Mouse (Mus musculus): ENCODE data around the gene Lad1. TPM values are rescaled to one million over a fixed set of nuclear protein-coding genes. Genes with fewer than 3 reads are reported as not detected.

Gene Lad1
- polyA plus RNA-seq, 1 experiment from 2014 or later, result 3.7 TPM

DNA sequence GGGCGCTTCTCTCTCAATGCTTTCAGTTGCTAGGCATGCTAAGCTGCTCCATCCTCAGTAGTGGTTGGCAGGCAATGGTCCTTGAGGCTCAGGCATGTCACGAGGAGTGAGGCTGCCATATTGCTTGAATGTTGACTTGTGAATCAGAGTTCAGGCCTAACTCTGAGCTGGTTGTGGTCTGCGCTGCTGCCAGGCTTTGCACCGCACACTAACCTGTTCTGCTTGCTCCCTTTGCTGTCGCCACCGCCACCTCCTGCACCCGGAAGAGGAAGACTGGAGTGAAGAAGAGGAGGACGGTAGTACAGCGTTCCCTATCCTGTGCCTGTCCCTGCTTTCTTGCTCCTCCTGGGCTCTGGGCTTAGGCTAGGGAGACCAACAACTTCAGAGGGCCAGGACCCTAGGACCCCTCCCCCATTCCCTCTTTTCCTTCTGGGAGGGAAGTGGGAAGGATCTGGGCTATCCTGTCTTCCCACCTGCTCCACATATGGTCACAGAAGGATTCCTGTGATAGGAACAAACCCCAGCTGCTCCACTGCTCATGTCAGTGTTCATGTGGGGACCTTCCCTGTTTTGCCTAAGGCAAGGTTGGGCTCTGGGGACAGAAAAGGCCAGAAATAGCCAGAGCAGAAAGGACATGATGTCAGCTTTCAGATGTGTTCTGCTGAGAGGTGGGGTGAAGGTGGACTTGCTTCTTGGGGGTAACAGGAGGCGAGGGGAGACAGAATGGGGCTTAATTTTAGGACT, 25.3 kb downstream of the Lad1 start:
- Histone ChIP-seq H3K4me1 (ENCODE audit: control insufficient read depth, insufficient read depth, low read length) (no peaks in the 10 kb centered on the region), H3K27ac (replicated peaks; ENCODE audit: low read depth, low read length) (no peak overlapping the region)
- no peak for DNase-seq (ENCODE audit: low spot score)

DNA sequence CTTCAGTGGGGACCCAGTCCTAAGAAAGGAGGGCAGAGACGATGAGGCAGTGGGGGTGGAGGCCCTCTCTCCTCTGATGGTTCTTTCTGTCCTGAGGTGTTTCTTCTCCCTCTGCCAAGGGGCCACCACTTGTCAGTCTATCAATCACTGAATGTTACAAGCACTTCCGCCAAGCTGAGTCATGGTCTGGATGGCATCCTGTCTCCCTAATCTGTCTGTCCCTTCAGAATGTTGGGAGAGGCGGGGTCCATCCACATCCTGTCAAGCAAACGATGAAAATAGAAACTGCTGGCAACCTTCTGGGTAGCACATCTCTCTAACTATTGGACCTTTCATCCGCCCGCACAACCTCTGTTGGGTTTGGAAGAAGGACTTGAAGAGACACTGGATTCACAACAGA, 26.1 kb downstream of the Lad1 start:
- no peak for DNase-seq (ENCODE audit: low spot score)
- Histone ChIP-seq H3K36me3 (replicated peaks; ENCODE audit: control insufficient read depth, insufficient read depth, low read depth, low read length) (no peaks in the 10 kb centered on the region), H3K27ac (replicated peaks; ENCODE audit: low read depth, low read length) (no peak overlapping the region), H3K9me3 (replicated peaks; ENCODE audit: control insufficient read depth, low read length) (no peaks in the 10 kb centered on the region), H3K4me1 (ENCODE audit: control insufficient read depth, insufficient read depth, low read length) (no peaks in the 10 kb centered on the region), H3K9ac (replicated peaks; ENCODE audit: low read length) (no peak overlapping the region), H3K4me2 (ENCODE audit: low read depth, low read length) (no peak overlapping the region), H3K4me3 (ENCODE audit: low read depth, low read length) (no peak overlapping the region), H3K27me3 (ENCODE audit: control insufficient read depth, insufficient read depth, low read length) (no peaks in the 10 kb centered on the region)
- no peak for ATAC-seq (replicated peaks; ENCODE audit: insufficient number of reproducible peaks, low FRiP score, low TSS enrichment, low read depth)
- WGBS, result 77% methylated on average over 6 of the region's 6 CpGs

More for the DNA sequence above, 25.3 kb downstream of the Lad1 start:
- H3K9ac ChIP-seq (replicated peaks; ENCODE audit: low read length), result no peak overlapping the region
- no peak overlapping the region for H3K4me3 ChIP-seq (ENCODE audit: low read depth, low read length)
- no peaks in the 10 kb centered on the region for H3K36me3 ChIP-seq (replicated peaks; ENCODE audit: control insufficient read depth, insufficient read depth, low read depth, low read length)
- no peaks in the 10 kb centered on the region for H3K27me3 ChIP-seq (ENCODE audit: control insufficient read depth, insufficient read depth, low read length)
- WGBS, result 81% methylated on average over 10 of the region's 10 CpGs
- no peak for ATAC-seq (replicated peaks; ENCODE audit: insufficient number of reproducible peaks, low FRiP score, low TSS enrichment, low read depth)
- H3K4me2 ChIP-seq (ENCODE audit: low read depth, low read length), result no peak overlapping the region
- no peaks in the 10 kb centered on the region for H3K9me3 ChIP-seq (replicated peaks; ENCODE audit: control insufficient read depth, low read length)

GRCm38 (mm10) chr1:135846632-135847031, 28.2 kb downstream of the Lad1 start:
- ATAC-seq (replicated peaks; ENCODE audit: insufficient number of reproducible peaks, low FRiP score, low TSS enrichment, low read depth) (no peak), DNase-seq (ENCODE audit: low spot score) (no peak)
- Histone ChIP-seq H3K9ac (replicated peaks; ENCODE audit: low read length) (no peak overlapping the region), H3K36me3 (replicated peaks; ENCODE audit: control insufficient read depth, insufficient read depth, low read depth, low read length) (no peaks in the 10 kb centered on the region), H3K9me3 (replicated peaks; ENCODE audit: control insufficient read depth, low read length) (no peaks in the 10 kb centered on the region), H3K27ac (replicated peaks; ENCODE audit: low read depth, low read length) (no peak overlapping the region), H3K27me3 (ENCODE audit: control insufficient read depth, insufficient read depth, low read length) (no peaks in the 10 kb centered on the region), H3K4me2 (ENCODE audit: low read depth, low read length) (no peak overlapping the region), H3K4me3 (ENCODE audit: low read depth, low read length) (no peak overlapping the region), H3K4me1 (ENCODE audit: control insufficient read depth, insufficient read depth, low read length) (no peaks in the 10 kb centered on the region; the same call in 1 of the 2 replicates)
- WGBS, result 82% methylated on average over 5 of the region's 5 CpGs

DNA sequence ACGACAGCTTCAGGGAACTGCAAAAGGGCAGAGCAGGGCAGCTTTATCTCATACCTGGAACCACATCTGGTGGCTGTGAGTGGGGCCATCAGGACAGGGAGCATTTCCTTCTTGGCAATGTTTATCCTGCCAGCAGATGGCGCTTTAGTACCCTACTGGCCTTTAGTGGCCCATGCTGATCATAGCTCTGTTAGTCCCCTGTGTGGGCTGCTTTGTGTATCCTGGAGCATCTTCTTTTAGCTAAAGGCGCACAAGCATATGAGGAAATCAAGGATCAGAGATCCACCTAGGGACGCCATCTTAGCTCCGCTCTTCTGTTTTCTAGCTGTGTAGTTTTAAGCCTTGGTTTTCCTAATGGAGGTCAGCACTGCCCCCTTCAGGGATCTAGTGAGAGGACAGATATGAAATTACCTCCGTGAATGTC, 28.8 kb downstream of the Lad1 start:
- H3K36me3 ChIP-seq (replicated peaks; ENCODE audit: control insufficient read depth, insufficient read depth, low read depth, low read length), result no peaks in the 10 kb centered on the region
- H3K4me3 ChIP-seq (ENCODE audit: low read depth, low read length), result no peak overlapping the region
- DNase-seq (ENCODE audit: low spot score) (peak; percentile 75), ATAC-seq (replicated peaks; ENCODE audit: insufficient number of reproducible peaks, low FRiP score, low TSS enrichment, low read depth) (no peak)
- H3K9ac ChIP-seq (replicated peaks; ENCODE audit: low read length), result no peak overlapping the region
- WGBS, result 30% methylated on average over 6 of the region's 6 CpGs
- H3K4me2 ChIP-seq (ENCODE audit: low read depth, low read length), result no peak overlapping the region
- H3K27ac ChIP-seq (replicated peaks; ENCODE audit: low read depth, low read length), result no peak overlapping the region
- H3K9me3 ChIP-seq (replicated peaks; ENCODE audit: control insufficient read depth, low read length), result no peaks in the 10 kb centered on the region
- no peaks in the 10 kb centered on the region; the same call in 1 of the 2 replicates for H3K4me1 ChIP-seq (ENCODE audit: control insufficient read depth, insufficient read depth, low read length)
- no peaks in the 10 kb centered on the region for H3K27me3 ChIP-seq (ENCODE audit: control insufficient read depth, insufficient read depth, low read length)

- H3K4me3 ChIP-seq (ENCODE audit: low read depth, low read length), result no peak overlapping the region
- H3K4me1 ChIP-seq (ENCODE audit: control insufficient read depth, insufficient read depth, low read length), result no peaks in the 10 kb centered on the region; the same call in 1 of the 2 replicates
- H3K4me2 ChIP-seq (ENCODE audit: low read depth, low read length), result no peak overlapping the region
- H3K27me3 ChIP-seq (ENCODE audit: control insufficient read depth, insufficient read depth, low read length), result no peaks in the 10 kb centered on the region
- no peaks in the 10 kb centered on the region for H3K36me3 ChIP-seq (replicated peaks; ENCODE audit: control insufficient read depth, insufficient read depth, low read depth, low read length)
- ATAC-seq (replicated peaks; ENCODE audit: insufficient number of reproducible peaks, low FRiP score, low TSS enrichment, low read depth) (no peak), DNase-seq (ENCODE audit: low spot score) (no peak)
- H3K9ac ChIP-seq (replicated peaks; ENCODE audit: low read length), result no peak overlapping the region
- no peak overlapping the region for H3K27ac ChIP-seq (replicated peaks; ENCODE audit: low read depth, low read length)
- 85% methylated on average over 17 of the region's 17 CpGs for WGBS
- H3K9me3 ChIP-seq (replicated peaks; ENCODE audit: control insufficient read depth, low read length), result no peaks in the 10 kb centered on the region
Measured at GRCm38 (mm10) chr1:135847611-135848351, 29.4 kb downstream of the Lad1 start.

DNA sequence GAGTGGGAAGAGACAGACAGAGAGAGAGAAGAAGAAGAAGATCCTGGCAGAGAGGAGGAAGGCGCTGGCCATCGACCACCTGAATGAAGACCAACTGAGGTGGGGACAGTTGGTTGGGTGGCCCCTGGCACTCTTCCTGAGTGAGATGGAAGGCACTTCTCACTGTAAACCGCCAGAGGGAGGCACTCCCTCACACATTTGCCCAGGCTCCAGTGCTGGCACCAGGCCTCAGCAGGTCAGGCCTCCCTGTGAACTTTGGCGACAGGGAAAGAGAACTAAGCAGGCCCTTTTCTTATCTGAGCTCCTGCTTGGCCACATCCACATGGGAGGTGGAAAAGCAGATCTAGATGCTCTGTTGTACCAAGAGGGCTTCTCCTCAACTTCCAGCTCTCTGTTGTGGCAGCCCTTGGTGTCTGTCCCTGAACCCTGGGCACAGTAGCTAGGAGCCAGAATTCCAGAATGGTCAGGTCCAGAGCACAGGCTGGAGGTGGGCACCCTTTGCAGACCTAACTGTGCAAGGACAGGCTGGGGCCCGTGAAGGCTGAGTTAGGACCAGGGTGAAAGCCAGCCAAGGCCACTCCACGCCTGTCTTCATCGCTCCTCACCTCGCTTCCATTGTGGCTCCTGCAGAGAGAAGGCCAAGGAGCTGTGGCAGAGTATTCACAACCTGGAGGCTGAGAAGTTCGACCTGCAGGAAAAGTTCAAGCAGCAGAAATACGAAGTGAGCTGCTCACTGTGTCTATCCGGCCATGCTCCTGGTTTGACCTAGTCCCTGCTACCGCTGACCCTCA, 32.5 kb downstream of the Lad1 start:
- WGBS, result 64% methylated on average over 12 of the region's 12 CpGs
- no peak for ATAC-seq (replicated peaks; ENCODE audit: insufficient number of reproducible peaks, low FRiP score, low TSS enrichment, low read depth)
- Histone ChIP-seq H3K9ac (replicated peaks; ENCODE audit: low read length) (no peak overlapping the region), H3K27me3 (ENCODE audit: control insufficient read depth, insufficient read depth, low read length) (no peaks in the 10 kb centered on the region), H3K4me3 (ENCODE audit: low read depth, low read length) (no peak overlapping the region), H3K4me2 (ENCODE audit: low read depth, low read length) (no peak overlapping the region), H3K4me1 (ENCODE audit: control insufficient read depth, insufficient read depth, low read length) (no peaks in the 10 kb centered on the region; the same call in 1 of the 2 replicates), H3K9me3 (replicated peaks; ENCODE audit: control insufficient read depth, low read length) (no peaks in the 10 kb centered on the region), H3K36me3 (replicated peaks; ENCODE audit: control insufficient read depth, insufficient read depth, low read depth, low read length) (no peaks in the 10 kb centered on the region), H3K27ac (replicated peaks; ENCODE audit: low read depth, low read length) (no peak overlapping the region)
- peak; percentile 22 for DNase-seq (ENCODE audit: low spot score)

- ATAC-seq (replicated peaks; ENCODE audit: insufficient number of reproducible peaks, low FRiP score, low TSS enrichment, low read depth), result no peak
- Histone ChIP-seq H3K27me3 (ENCODE audit: control insufficient read depth, insufficient read depth, low read length) (no peaks in the 10 kb centered on the region), H3K36me3 (replicated peaks; ENCODE audit: control insufficient read depth, insufficient read depth, low read depth, low read length) (no peaks in the 10 kb centered on the region), H3K27ac (replicated peaks; ENCODE audit: low read depth, low read length) (no peak overlapping the region), H3K4me2 (ENCODE audit: low read depth, low read length) (no peak overlapping the region), H3K9ac (replicated peaks; ENCODE audit: low read length) (no peak overlapping the region), H3K9me3 (replicated peaks; ENCODE audit: control insufficient read depth, low read length) (no peaks in the 10 kb centered on the region), H3K4me3 (ENCODE audit: low read depth, low read length) (no peak overlapping the region), H3K4me1 (ENCODE audit: control insufficient read depth, insufficient read depth, low read length) (no peaks in the 10 kb centered on the region; the same call in 1 of the 2 replicates)
- 48% methylated on average over 13 of the region's 13 CpGs for WGBS
- no peak for DNase-seq (ENCODE audit: low spot score)
Measured at GRCm38 (mm10) chr1:135852044-135852756, 33.8 kb downstream of the Lad1 start.

Measured in embryonic facial prominence, embryonic 11.5 days (tissue).